Comparison of ENCODE assay signal across 8 mouse cellular contexts in the genomic region with DNA sequence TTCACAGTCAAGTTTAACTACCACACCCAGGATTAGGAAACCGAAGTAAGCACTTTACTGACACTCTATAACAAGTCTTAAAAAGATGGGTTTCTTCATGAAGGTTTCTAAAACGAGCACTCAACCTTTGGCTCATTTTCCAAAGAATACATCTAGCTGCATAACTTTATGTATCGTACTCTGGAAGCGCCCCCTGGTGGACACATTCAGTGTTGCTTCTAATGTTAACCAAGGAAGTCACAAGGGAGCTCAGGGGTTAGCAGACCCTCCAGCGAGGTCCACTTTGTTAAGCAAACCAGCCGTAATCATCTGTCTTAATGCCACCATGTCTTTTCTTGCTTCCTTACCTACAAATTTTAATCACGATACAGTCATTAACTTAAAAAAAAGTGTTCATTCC. TPM values are rescaled to one million over a fixed set of nuclear protein-coding genes. Genes with fewer than 3 reads are reported as not detected.
DNase-seq lines count a peak whose midpoint lies in the region; ATAC-seq and TF ChIP-seq lines count a peak whose summit lies in the region.

No protein-coding gene starts in this region.

- no peak for TF ChIP-seq POLR2A in limb, embryonic 14.5 days (IDR thresholded peaks at IDR 0.05; ENCODE audit: borderline replicate concordance, extremely low read depth, insufficient read depth, insufficient read length)

- no peaks in the 10 kb centered on the region for H3K36me3 ChIP-seq in intestine, embryonic 14.5 days (ENCODE audit: control insufficient read depth, insufficient read depth, low read length)
- no peaks in the 10 kb centered on the region for H3K36me3 ChIP-seq in intestine, embryonic 15.5 days
- H3K36me3 ChIP-seq in limb, embryonic 14.5 days (ENCODE audit: control insufficient read depth, insufficient read depth, low read length), result no peaks in the 10 kb centered on the region

- no peak for ATAC-seq in intestine, embryonic 14.5 days (replicated peaks; ENCODE audit: low FRiP score, low TSS enrichment, low read depth)
- no peak for ATAC-seq in intestine, embryonic 15.5 days
- ATAC-seq in limb, embryonic 14.5 days (ENCODE audit: low FRiP score, low read depth), result no peak

- no peaks in the 10 kb centered on the region for H3K9me3 ChIP-seq in intestine, embryonic 14.5 days (ENCODE audit: control insufficient read depth, low read length)
- H3K9me3 ChIP-seq in intestine, embryonic 15.5 days, result no peaks in the 10 kb centered on the region
- H3K9me3 ChIP-seq in limb, embryonic 14.5 days (ENCODE audit: control insufficient read depth, low read length), result no peaks in the 10 kb centered on the region

- H3K9ac ChIP-seq in intestine, embryonic 14.5 days (ENCODE audit: low read length), result no peak overlapping the region
- H3K9ac ChIP-seq in intestine, embryonic 15.5 days, result no peak overlapping the region
- H3K9ac ChIP-seq in limb, embryonic 14.5 days (ENCODE audit: low read depth, low read length, severe bottlenecking), result no peak overlapping the region

- H3K27me3 ChIP-seq in intestine, embryonic 14.5 days (replicated peaks; ENCODE audit: control insufficient read depth, insufficient read depth, low read length), result no peaks in the 10 kb centered on the region
- H3K27me3 ChIP-seq in intestine, embryonic 15.5 days (replicated peaks), result no peaks in the 10 kb centered on the region
- H3K27me3 ChIP-seq in limb, embryonic 14.5 days (ENCODE audit: control insufficient read depth, insufficient read depth, low read length), result no peaks in the 10 kb centered on the region

- no peak overlapping the region for H3K4me2 ChIP-seq in intestine, embryonic 14.5 days (ENCODE audit: low read length)
- no peak overlapping the region for H3K4me2 ChIP-seq in intestine, embryonic 15.5 days (replicated peaks)
- H3K4me2 ChIP-seq in limb, embryonic 14.5 days (replicated peaks; ENCODE audit: low read depth, low read length, severe bottlenecking), result no peak overlapping the region

- WGBS in intestine, embryonic 14.5 days, result 34% methylated on average over 7 of the region's 7 CpGs
- 37% methylated on average over 7 of the region's 7 CpGs for WGBS in intestine, embryonic 15.5 days
- 31% methylated on average over 7 of the region's 7 CpGs for WGBS in limb, embryonic 14.5 days

- H3K4me3 ChIP-seq in intestine, embryonic 14.5 days (ENCODE audit: low read depth, low read length), result no peak overlapping the region
- no peak overlapping the region for H3K4me3 ChIP-seq in intestine, embryonic 15.5 days (replicated peaks)
- no peak overlapping the region for H3K4me3 ChIP-seq in limb, embryonic 14.5 days (replicated peaks; ENCODE audit: low read length)

- H3K27ac ChIP-seq in intestine, embryonic 14.5 days (ENCODE audit: low read depth), result no peak overlapping the region
- no peak overlapping the region for H3K27ac ChIP-seq in intestine, embryonic 15.5 days
- no peak overlapping the region for H3K27ac ChIP-seq in limb, embryonic 14.5 days (replicated peaks; ENCODE audit: low read depth, low read length)

- peak; percentile 89 for DNase-seq in intestine, embryonic 14.5 days (ENCODE audit: low spot score)
- peak; percentile 43 for DNase-seq in adrenal gland, adult 8-10 months
- peak; percentile 84 for DNase-seq in embryo, embryonic 11 days
- peak; percentile 53 for DNase-seq in hindlimb bud, embryonic 11.5 days (ENCODE audit: extremely low spot score, low read depth, low spot score)
- peak; percentile 58 for DNase-seq in limb, embryonic 14.5 days (ENCODE audit: low spot score)
- DNase-seq in retina, embryonic 14.5 days (ENCODE audit: low spot score), result peak; percentile 87
- DNase-seq in thymus, postnatal 25 days, result peak; percentile 79

- H3K4me1 ChIP-seq in intestine, embryonic 14.5 days (replicated peaks; ENCODE audit: control insufficient read depth, insufficient read depth, low read length), result no peaks in the 10 kb centered on the region
- no peaks in the 10 kb centered on the region for H3K4me1 ChIP-seq in intestine, embryonic 15.5 days (replicated peaks)
- no peaks in the 10 kb centered on the region for H3K4me1 ChIP-seq in limb, embryonic 14.5 days (ENCODE audit: control insufficient read depth, insufficient read depth, low read length)

RNA-seq across cellular contexts. Expression of a gene that starts 26.3 kb away (rescaled TPM):
- 49.8 and 50.0 TPM in 2 replicates for polyA plus RNA-seq in intestine, embryonic 14.5 days (2014; fragmentation: Nextera tagmentation; extraction: Ambion mirVana)
- polyA plus RNA-seq in intestine, embryonic 15.5 days (2015; fragmentation: Nextera tagmentation; extraction: Ambion mirVana), result 36.8 and 40.6 TPM in 2 replicates
- total RNA-seq in adrenal gland, adult 8-10 months (2022), result 10 to 100 TPM; 40.1 to 49.0 (median 44.8) TPM
- polyA plus RNA-seq in limb, embryonic 14.5 days (2012; rRNA removed), result 30.4 and 33.3 TPM in 2 replicates
- polyA plus RNA-seq in limb, embryonic 14.5 days (2014; fragmentation: Nextera tagmentation; extraction: Ambion mirVana), result 48.0 and 51.3 TPM in 2 replicates

RNA-seq across cellular contexts. Expression of a gene that starts 49.9 kb away (rescaled TPM):
- polyA plus RNA-seq in intestine, embryonic 14.5 days (2014; fragmentation: Nextera tagmentation; extraction: Ambion mirVana), result 15.8 and 16.7 TPM in 2 replicates
- polyA plus RNA-seq in intestine, embryonic 15.5 days (2015; fragmentation: Nextera tagmentation; extraction: Ambion mirVana), result 13.2 and 13.8 TPM in 2 replicates
- 10 to 100 TPM; 14.6 to 20.0 (median 16.4) TPM for total RNA-seq in adrenal gland, adult 8-10 months (2022)
- polyA plus RNA-seq in limb, embryonic 14.5 days (2012; rRNA removed), result 13.4 and 14.4 TPM in 2 replicates
- polyA plus RNA-seq in limb, embryonic 14.5 days (2014; fragmentation: Nextera tagmentation; extraction: Ambion mirVana), result 17.4 and 20.8 TPM in 2 replicates
